ENCODE assay signal across 13 mouse cellular contexts in genomic region chr6:146979953-146980352, GRCm38 (mm10). TPM values are rescaled to one million over a fixed set of nuclear protein-coding genes. Genes with fewer than 3 reads are reported as not detected.
DNase-seq lines count a peak whose midpoint lies in the region; ATAC-seq and TF ChIP-seq lines count a peak whose summit lies in the region.
"Had no signal": no experiment of that assay in that cellular context is flagged by ENCODE, and none has a peak within 500 bp of the region (broad histone marks: within the 10 kb centered on the region; RNA-seq: fewer than 3 reads in every experiment).

No protein-coding gene starts in this region.

- 47% methylated on average over 3 of the region's 3 CpGs for WGBS in embryonic facial prominence, embryonic 14.5 days
- WGBS in embryonic facial prominence, embryonic 10.5 days, result 56% methylated on average over 3 of the region's 3 CpGs
- WGBS in liver, adult 2 months, result 74% methylated on average over 3 of the region's 3 CpGs
- WGBS in limb, embryonic 10.5 days, result 48% methylated on average over 3 of the region's 3 CpGs
- WGBS in stomach, embryonic 15.5 days, result 28% methylated on average over 3 of the region's 3 CpGs
- WGBS in midbrain, embryonic 14.5 days, result 60% methylated on average over 3 of the region's 3 CpGs

- ATAC-seq in embryonic facial prominence, embryonic 14.5 days (ENCODE audit: low read depth), result no peak
- no peak for ATAC-seq in stomach, embryonic 15.5 days (ENCODE audit: insufficient read depth, low FRiP score, low read depth)
- ATAC-seq in midbrain, embryonic 14.5 days (ENCODE audit: low FRiP score, low TSS enrichment), result no peak
- ATAC-seq in granulocyte monocyte progenitor cell, adult 5-6 weeks (replicated peaks; ENCODE audit: poor library complexity, severe bottlenecking), result no peak
- ATAC-seq: inflammation-experienced regulatory T-cells, adult 6 months had no signal

- peaks cover 5% of the 10 kb centered on the region for H3K4me1 ChIP-seq in embryonic facial prominence, embryonic 14.5 days (ENCODE audit: control insufficient read depth, insufficient read depth, low read length)
- peaks cover 19% of the 10 kb centered on the region for H3K4me1 ChIP-seq in embryonic facial prominence, embryonic 10.5 days
- H3K4me1 ChIP-seq in liver, adult 2 months (ENCODE audit: control insufficient read depth, insufficient read depth, low read length), result peaks cover 2% of the 10 kb centered on the region; the same call in 1 of the 2 replicates
- peaks cover 15% of the 10 kb centered on the region for H3K4me1 ChIP-seq in limb, embryonic 10.5 days
- H3K4me1 ChIP-seq in stomach, embryonic 15.5 days, result peaks cover 14% of the 10 kb centered on the region
- H3K4me1 ChIP-seq in midbrain, embryonic 14.5 days (ENCODE audit: control insufficient read depth, insufficient read depth, low read length), result no peaks in the 10 kb centered on the region

- no peak for TF ChIP-seq POLR2A in liver, adult 2 months (IDR thresholded peaks at IDR 0.05; ENCODE audit: extremely low read depth, insufficient read depth, low read length)

- no peak overlapping the region for H3K4me2 ChIP-seq in embryonic facial prominence, embryonic 14.5 days (ENCODE audit: low read depth, low read length)
- no peak overlapping the region for H3K4me2 ChIP-seq in stomach, embryonic 15.5 days
- H3K4me2 ChIP-seq in midbrain, embryonic 14.5 days (ENCODE audit: low read length), result no peak overlapping the region

- no peak for DNase-seq in embryonic facial prominence, embryonic 14.5 days (ENCODE audit: low spot score)
- DNase-seq in embryonic facial prominence, embryonic 10.5 days (ENCODE audit: low spot score), result no peak
- no peak for DNase-seq in liver, adult 2 months (ENCODE audit: extremely low read depth, low read depth, low spot score)
- DNase-seq in liver, result no peak
- no peak for DNase-seq in limb, embryonic 10.5 days (ENCODE audit: low spot score)
- no peak for DNase-seq in midbrain, embryonic 14.5 days
- DNase-seq: gastrocnemius, postnatal 25 days; thymus, adult 18-20 months had no signal

- no peaks in the 10 kb centered on the region for H3K79me2 ChIP-seq in liver, adult 2 months (ENCODE audit: control insufficient read depth, insufficient read depth, low read length)

- no peak overlapping the region for H3K9ac ChIP-seq in embryonic facial prominence, embryonic 14.5 days (ENCODE audit: low read depth, low read length)
- no peak overlapping the region for H3K9ac ChIP-seq in liver, adult 2 months (ENCODE audit: low read depth, low read length)
- H3K9ac ChIP-seq in stomach, embryonic 15.5 days, result no peak overlapping the region
- no peak overlapping the region for H3K9ac ChIP-seq in midbrain, embryonic 14.5 days (replicated peaks; ENCODE audit: low read length)

- H3K27ac ChIP-seq in embryonic facial prominence, embryonic 14.5 days (replicated peaks; ENCODE audit: low read depth, low read length), result 0 out of 2 replicates have a peak overlapping the region, but pooled peaks have one; percentile 18
- H3K27ac ChIP-seq in embryonic facial prominence, embryonic 10.5 days (replicated peaks), result no peak overlapping the region
- 0 out of 2 replicates have a peak overlapping the region, but pooled peaks have one; percentile 4 for H3K27ac ChIP-seq in liver, adult 2 months (replicated peaks; ENCODE audit: insufficient read depth, low read depth, low read length)
- H3K27ac ChIP-seq in limb, embryonic 10.5 days, result 0 out of 2 replicates have a peak overlapping the region, but pooled peaks have one; percentile 1
- H3K27ac ChIP-seq in stomach, embryonic 15.5 days, result 0 out of 2 replicates have a peak overlapping the region, but pooled peaks have one; percentile 16
- H3K27ac ChIP-seq in midbrain, embryonic 14.5 days (replicated peaks; ENCODE audit: low read depth, low read length), result no peak overlapping the region
- H3K27ac ChIP-seq: left cerebral cortex, adult 2 months had no signal

- peaks cover 15% of the 10 kb centered on the region for H3K36me3 ChIP-seq in embryonic facial prominence, embryonic 14.5 days (ENCODE audit: control insufficient read depth, insufficient read depth, low read length)
- no peaks in the 10 kb centered on the region; the same call in none of the 2 replicates for H3K36me3 ChIP-seq in embryonic facial prominence, embryonic 10.5 days (replicated peaks)
- peaks cover 14% of the 10 kb centered on the region; the same call in 1 of the 2 replicates for H3K36me3 ChIP-seq in liver, adult 2 months (ENCODE audit: control insufficient read depth, insufficient read depth, low read length)
- H3K36me3 ChIP-seq in limb, embryonic 10.5 days, result peaks cover 3% of the 10 kb centered on the region; the same call in 1 of the 2 replicates
- no peaks in the 10 kb centered on the region for H3K36me3 ChIP-seq in stomach, embryonic 15.5 days
- H3K36me3 ChIP-seq in midbrain, embryonic 14.5 days (ENCODE audit: control insufficient read depth, insufficient read depth, low read length), result no peaks in the 10 kb centered on the region

- TF ChIP-seq CTCF in liver, adult 2 months (IDR thresholded peaks at IDR 0.05; ENCODE audit: low read depth, low read length), result no peak

- no peak overlapping the region for H3K4me3 ChIP-seq in embryonic facial prominence, embryonic 14.5 days (ENCODE audit: low read depth, low read length)
- H3K4me3 ChIP-seq in embryonic facial prominence, embryonic 10.5 days, result no peak overlapping the region
- no peak overlapping the region for H3K4me3 ChIP-seq in liver, adult 2 months (ENCODE audit: insufficient read depth, low read depth, low read length)
- no peak overlapping the region for H3K4me3 ChIP-seq in limb, embryonic 10.5 days
- H3K4me3 ChIP-seq in stomach, embryonic 15.5 days (replicated peaks), result no peak overlapping the region
- no peak overlapping the region for H3K4me3 ChIP-seq in midbrain, embryonic 14.5 days (replicated peaks; ENCODE audit: low read depth, low read length)
- H3K4me3 ChIP-seq: left cerebral cortex, adult 2 months had no signal

- H3K9me3 ChIP-seq in embryonic facial prominence, embryonic 14.5 days (ENCODE audit: control insufficient read depth, low read length), result no peaks in the 10 kb centered on the region
- no peaks in the 10 kb centered on the region for H3K9me3 ChIP-seq in embryonic facial prominence, embryonic 10.5 days
- H3K9me3 ChIP-seq in limb, embryonic 10.5 days (replicated peaks), result no peaks in the 10 kb centered on the region
- no peaks in the 10 kb centered on the region for H3K9me3 ChIP-seq in stomach, embryonic 15.5 days
- H3K9me3 ChIP-seq in midbrain, embryonic 14.5 days (ENCODE audit: control insufficient read depth, low read length), result no peaks in the 10 kb centered on the region

- H3K27me3 ChIP-seq in embryonic facial prominence, embryonic 14.5 days (replicated peaks; ENCODE audit: control insufficient read depth, insufficient read depth, low read length), result no peaks in the 10 kb centered on the region
- no peaks in the 10 kb centered on the region for H3K27me3 ChIP-seq in embryonic facial prominence, embryonic 10.5 days (replicated peaks; ENCODE audit: low read depth, poor library complexity, severe bottlenecking)
- H3K27me3 ChIP-seq in liver, adult 2 months (ENCODE audit: control insufficient read depth, insufficient read depth, low read length), result no peaks in the 10 kb centered on the region
- no peaks in the 10 kb centered on the region for H3K27me3 ChIP-seq in limb, embryonic 10.5 days (ENCODE audit: low read depth, poor library complexity, severe bottlenecking)
- no peaks in the 10 kb centered on the region for H3K27me3 ChIP-seq in stomach, embryonic 15.5 days (replicated peaks)
- H3K27me3 ChIP-seq in midbrain, embryonic 14.5 days (ENCODE audit: control insufficient read depth, insufficient read depth, low read length), result no peaks in the 10 kb centered on the region

RNA-seq across cellular contexts. Expression of gene 1700034J05Rik, which starts 25.7 kb away (rescaled TPM):
- polyA plus RNA-seq in embryonic facial prominence, embryonic 14.5 days (2014; fragmentation: Nextera tagmentation; extraction: Ambion mirVana), result 0.31 and 0.57 TPM in 2 replicates
- 0.14 and 0.27 TPM in 2 replicates for polyA plus RNA-seq in embryonic facial prominence, embryonic 10.5 days (2016; fragmentation: Nextera tagmentation; extraction: Ambion mirVana)
- not detected in 2 replicates for total RNA-seq in liver, adult 2 months (2014; rRNA removed)
- not detected in 2 replicates for polyA plus RNA-seq in liver, adult 2 months (2012; rRNA removed)
- polyA plus RNA-seq in limb, embryonic 10.5 days (2016; fragmentation: Nextera tagmentation; extraction: Ambion mirVana), result 0.14 and 0.23 TPM in 2 replicates
- 0.12 and 0.18 TPM in 2 replicates for polyA plus RNA-seq in stomach, embryonic 15.5 days (2015; fragmentation: Nextera tagmentation; extraction: Ambion mirVana)
- polyA plus RNA-seq in midbrain, embryonic 14.5 days (2014; fragmentation: Nextera tagmentation; extraction: Ambion mirVana), result not detected in 2 replicates
- total RNA-seq in granulocyte monocyte progenitor cell, adult 5-6 weeks (2014; fragmentation: Nextera tagmentation), result not detected in 2 replicates
- not detected in 2 replicates for total RNA-seq in granulocyte monocyte progenitor cell, adult 5-6 weeks (2017)
- total RNA-seq: gastrocnemius, postnatal 25 days; left cerebral cortex, adult 2 months; midbrain, postnatal 0 days had no signal
- polyA plus RNA-seq: midbrain, postnatal 0 days had no signal

RNA-seq across cellular contexts. Expression of gene Rep15, which starts 52.4 kb away (rescaled TPM):
- polyA plus RNA-seq in embryonic facial prominence, embryonic 14.5 days (2014; fragmentation: Nextera tagmentation; extraction: Ambion mirVana), result 1.00 and 1.4 TPM in 2 replicates
- polyA plus RNA-seq in embryonic facial prominence, embryonic 10.5 days (2016; fragmentation: Nextera tagmentation; extraction: Ambion mirVana), result 1.0 and 1.2 TPM in 2 replicates
- 0.37 and 0.67 TPM in 2 replicates for total RNA-seq in liver, adult 2 months (2014; rRNA removed)
- 0.05 TPM in 1 of 2 replicates, not detected in the other for polyA plus RNA-seq in liver, adult 2 months (2012; rRNA removed)
- polyA plus RNA-seq in limb, embryonic 10.5 days (2016; fragmentation: Nextera tagmentation; extraction: Ambion mirVana), result 0.90 and 0.93 TPM in 2 replicates
- 2.6 and 3.2 TPM in 2 replicates for polyA plus RNA-seq in stomach, embryonic 15.5 days (2015; fragmentation: Nextera tagmentation; extraction: Ambion mirVana)
- 0.62 and 0.98 TPM in 2 replicates for polyA plus RNA-seq in midbrain, embryonic 14.5 days (2014; fragmentation: Nextera tagmentation; extraction: Ambion mirVana)
- total RNA-seq in granulocyte monocyte progenitor cell, adult 5-6 weeks (2014; fragmentation: Nextera tagmentation), result 0.75 and 1.3 TPM in 2 replicates
- total RNA-seq in granulocyte monocyte progenitor cell, adult 5-6 weeks (2017), result not detected in 2 replicates

Comparison
In these comparisons a context has a peak if more than half of its experiments do, and no peak if none do; other contexts are left out.
1. H3K27ac ChIP-seq: peak in embryonic facial prominence, embryonic 14.5 days (single experiment), liver, adult 2 months (single experiment), limb, embryonic 10.5 days (single experiment) and stomach, embryonic 15.5 days (single experiment); none in embryonic facial prominence, embryonic 10.5 days (single experiment) and midbrain, embryonic 14.5 days (single experiment).